Mouse (Mus musculus) forebrain, embryonic 10.5 days (tissue): ENCODE measurements around the gene Ahdc1. TPM values are rescaled to one million over a fixed set of nuclear protein-coding genes. Genes with fewer than 3 reads are reported as not detected.
"Not testable (repeated sequence)": the region's sequence is repeated elsewhere in the genome, so short reads cannot be mapped to it uniquely, and the experiment has no call there.

Experiments
- DNase-seq: peaks from one replicate; pipeline ENCODE4 v3.0.0-alpha.2; 2017; ENCODE audit warnings: low spot score; ENCODE audit errors: extremely low spot score
- H3K27ac ChIP-seq: fragments of 300-500 bp; sonication (generic); 2 replicates; pipeline ENCODE4 v1.5.1; 2016; ENCODE audit warnings: mild to moderate bottlenecking
- H3K27me3 ChIP-seq: fragments of 300-500 bp; sonication (generic); 2 replicates; pipeline ENCODE4 v1.6.1; 2016; ENCODE audit warnings: mild to moderate bottlenecking; ENCODE audit not compliant: poor library complexity, severe bottlenecking
- H3K36me3 ChIP-seq: fragments of 300-500 bp; sonication (generic); replicated peaks from 2 replicates; pipeline ENCODE4 v1.6.1; 2016; ENCODE audit warnings: mild to moderate bottlenecking, moderate library complexity
- H3K4me1 ChIP-seq: fragments of 300-500 bp; sonication (generic); 2 replicates; pipeline ENCODE4 v1.6.1; 2016
- H3K4me3 ChIP-seq: fragments of 300-500 bp; sonication (generic); 2 replicates; pipeline ENCODE4 v1.5.1; 2016; ENCODE audit warnings: mild to moderate bottlenecking, moderate library complexity
- H3K9me3 ChIP-seq: fragments of 300-500 bp; sonication (generic); 2 replicates; pipeline ENCODE4 v1.6.1; 2016; ENCODE audit warnings: mild to moderate bottlenecking, moderate library complexity
- WGBS: fragments of 180-500 bp; shearing (Covaris S2); methylation state at CpG from one replicate; pipeline ENCODE4 v1.1.7; 2016; 5-methylcytosine and 5-hydroxymethylcytosine counted together
- polyA plus RNA-seq: library from polyadenylated mRNA; unstranded; fragments of >200 nt; fragmentation: Nextera tagmentation; extraction: Ambion mirVana; gene quantifications from 2 replicates; pipeline ENCODE4 v1.2.1, GENCODE M21; 2016

Gene Ahdc1
- polyA plus RNA-seq, 1 experiment from 2014 or later: 5.8 TPM

- no peak for DNase-seq
- peaks cover 73% of the 10 kb centered on the region for H3K4me1 ChIP-seq
- H3K27ac ChIP-seq: peak overlapping the region; percentile 53; the same call in 1 of the 2 replicates
- no peaks in the 10 kb centered on the region for H3K36me3 ChIP-seq
- WGBS: 52% methylated on average over 8 of the region's 8 CpGs
- no peaks in the 10 kb centered on the region for H3K9me3 ChIP-seq
- H3K27me3 ChIP-seq: peaks cover 79% of the 10 kb centered on the region
- H3K4me3 ChIP-seq: no peak overlapping the region
Measured at GRCm38 (mm10) chr4:133087835-133088234, 76.8 kb downstream of the Ahdc1 start.

GRCm38 (mm10) chr4:133089319-133089718, 78.3 kb downstream of the Ahdc1 start:
- H3K27ac ChIP-seq: no peak overlapping the region
- no peak for DNase-seq
- H3K27me3 ChIP-seq: peaks cover 86% of the 10 kb centered on the region
- H3K9me3 ChIP-seq: no peaks in the 10 kb centered on the region
- 95% methylated on average over 9 of the region's 9 CpGs for WGBS
- peaks cover 79% of the 10 kb centered on the region for H3K4me1 ChIP-seq
- no peak overlapping the region for H3K4me3 ChIP-seq
- H3K36me3 ChIP-seq: no peaks in the 10 kb centered on the region

GRCm38 (mm10) chr4:133089802-133090201, 78.7 kb downstream of the Ahdc1 start:
- Histone ChIP-seq H3K9me3 (no peaks in the 10 kb centered on the region), H3K4me1 (peaks cover 79% of the 10 kb centered on the region), H3K36me3 (no peaks in the 10 kb centered on the region), H3K27me3 (peaks cover 86% of the 10 kb centered on the region), H3K27ac (peak overlapping the region; percentile 77), H3K4me3 (no peak overlapping the region)
- 75% methylated on average over 4 of the region's 4 CpGs for WGBS
- no peak for DNase-seq

DNA sequence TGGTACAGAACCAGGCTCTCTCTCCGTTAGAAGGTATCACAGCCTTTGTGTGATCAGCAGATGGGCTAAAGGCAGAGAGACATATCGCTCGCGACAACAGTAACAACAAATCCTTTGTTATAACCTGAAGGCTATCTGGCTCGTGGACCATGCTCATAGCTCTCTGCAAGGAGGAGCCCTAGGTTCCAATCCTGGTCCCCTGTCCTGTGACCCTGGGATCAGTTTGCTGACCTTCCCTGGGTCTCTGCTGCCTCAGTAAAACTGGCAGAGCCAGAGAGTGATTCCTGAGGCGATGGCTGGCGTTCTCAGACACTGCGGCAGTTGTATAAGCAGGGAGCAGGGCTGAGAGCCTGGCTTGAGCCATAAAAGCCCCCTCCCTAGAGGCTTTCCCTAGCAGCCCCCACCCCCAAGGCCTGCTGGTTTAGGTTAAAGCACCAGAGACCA, 79.2 kb downstream of the Ahdc1 start:
- peaks cover 86% of the 10 kb centered on the region for H3K27me3 ChIP-seq
- 39% methylated on average over 8 of the region's 8 CpGs for WGBS

DNA sequence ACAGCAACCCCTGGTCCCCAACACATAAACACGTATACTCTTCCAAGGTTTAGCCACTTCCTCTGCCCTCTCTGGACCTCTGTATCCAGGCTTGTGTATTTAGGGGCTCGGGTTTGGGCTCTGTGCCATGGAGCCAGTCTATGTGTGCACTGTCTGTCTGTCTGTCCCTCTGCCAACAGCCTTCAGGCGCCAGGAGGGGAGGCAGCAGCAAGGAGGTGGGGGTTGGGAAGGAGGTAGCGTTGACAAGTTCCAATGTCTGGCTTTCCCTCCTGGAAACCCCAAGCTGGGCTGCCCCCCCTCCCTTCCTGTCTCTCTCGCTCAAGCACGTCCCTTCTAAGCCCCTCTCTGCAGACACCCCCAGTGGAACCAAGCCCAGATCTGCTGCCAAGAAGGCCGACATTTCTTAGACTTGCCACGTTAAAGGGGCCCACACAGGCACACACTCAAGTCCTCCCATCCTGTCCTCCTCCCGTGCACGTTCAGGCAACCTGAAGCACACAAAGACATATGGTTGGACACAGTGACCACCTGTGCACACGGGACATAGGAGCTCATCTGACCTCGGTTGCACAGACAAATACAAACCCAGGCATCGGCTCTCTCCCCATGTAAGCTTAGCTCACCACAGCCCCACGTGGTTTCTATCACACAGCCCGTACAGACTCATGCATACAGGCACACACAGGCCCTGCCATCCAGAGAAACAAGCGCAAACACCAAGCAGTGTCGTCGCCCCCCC, 79.8 kb downstream of the Ahdc1 start:
- Histone ChIP-seq H3K36me3 (no peaks in the 10 kb centered on the region), H3K27ac (peak overlapping the region; percentile 77), H3K4me3 (no peak overlapping the region), H3K27me3 (peaks cover 84% of the 10 kb centered on the region), H3K9me3 (no peaks in the 10 kb centered on the region), H3K4me1 (peaks cover 79% of the 10 kb centered on the region)
- 48% methylated on average over 18 of the region's 18 CpGs for WGBS
- DNase-seq: no peak

More for the DNA sequence above, 79.2 kb downstream of the Ahdc1 start:
- Histone ChIP-seq H3K9me3 (no peaks in the 10 kb centered on the region), H3K4me1 (peaks cover 79% of the 10 kb centered on the region), H3K36me3 (no peaks in the 10 kb centered on the region), H3K4me3 (no peak overlapping the region), H3K27ac (peak overlapping the region; percentile 77)
- DNase-seq: no peak

DNA sequence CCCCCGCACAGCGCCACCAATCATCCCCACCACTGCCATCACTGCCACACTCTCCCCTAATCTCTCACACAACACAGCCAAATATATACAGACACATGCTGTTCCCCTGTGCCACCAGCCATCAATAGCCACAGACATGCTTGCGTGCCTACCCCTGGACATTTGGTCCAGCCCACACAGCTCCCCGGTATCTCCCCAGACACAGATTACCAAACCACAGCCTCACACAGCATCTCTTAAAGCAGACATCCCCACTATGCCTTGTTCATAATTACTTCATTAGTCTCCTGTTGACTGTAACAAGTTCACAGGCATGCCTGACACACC, 80.4 kb downstream of the Ahdc1 start:
- no peak overlapping the region for H3K4me3 ChIP-seq
- H3K27me3 ChIP-seq: peaks cover 79% of the 10 kb centered on the region
- no peaks in the 10 kb centered on the region for H3K9me3 ChIP-seq
- H3K4me1 ChIP-seq: peaks cover 73% of the 10 kb centered on the region
- 85% methylated on average over 4 of the region's 4 CpGs for WGBS
- DNase-seq: no peak
- peak overlapping the region; percentile 77; the same call in 1 of the 2 replicates for H3K27ac ChIP-seq
- H3K36me3 ChIP-seq: no peaks in the 10 kb centered on the region

DNA sequence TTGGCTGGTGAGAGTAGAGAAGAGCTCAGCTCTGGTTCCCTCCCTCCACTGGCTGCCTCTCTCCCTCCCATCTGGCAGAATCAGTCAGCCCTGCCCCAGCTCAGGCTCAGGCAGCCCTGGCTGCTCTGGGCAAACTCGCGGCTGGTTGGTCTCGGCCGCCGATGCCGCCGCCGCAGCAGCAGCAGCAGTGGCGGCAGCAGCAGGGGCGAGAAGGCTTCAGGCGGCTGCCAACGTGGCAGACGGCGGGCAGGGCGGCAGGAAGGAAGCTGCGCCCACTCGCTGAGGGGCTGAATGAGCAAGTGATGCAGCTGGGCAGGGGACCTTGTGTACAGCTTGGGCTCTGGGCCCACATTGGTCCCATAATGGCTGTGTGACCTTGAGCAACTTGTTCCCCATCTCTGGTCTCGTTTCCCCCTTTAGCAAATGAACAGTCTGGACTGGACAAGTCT, 81.4 kb downstream of the Ahdc1 start:
- H3K4me1 ChIP-seq: peaks cover 67% of the 10 kb centered on the region

DNA sequence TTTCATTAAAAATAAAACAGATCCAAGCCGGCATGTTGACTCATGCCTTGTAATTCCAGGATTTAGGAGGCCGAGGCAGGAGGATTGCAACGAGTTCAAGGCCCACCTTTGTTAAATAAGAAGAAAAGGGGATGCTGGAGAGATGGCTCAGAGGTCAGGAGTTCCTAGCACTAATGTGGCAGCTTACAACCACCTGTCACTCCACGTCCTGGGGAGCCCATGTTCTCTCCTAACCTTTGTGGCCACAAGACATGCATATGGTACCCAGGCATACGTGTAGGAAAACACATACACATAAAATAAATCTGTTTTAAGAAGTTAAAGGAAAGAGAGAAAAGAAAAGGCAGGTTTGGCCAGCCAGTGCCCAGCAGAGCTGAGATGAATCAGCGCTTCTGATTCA, 82.0 kb downstream of the Ahdc1 start:
- H3K4me3 ChIP-seq: no peak overlapping the region
- H3K27ac ChIP-seq: peak overlapping the region; percentile 68
- H3K27me3 ChIP-seq: peaks cover 62% of the 10 kb centered on the region
- H3K9me3 ChIP-seq: no peaks in the 10 kb centered on the region
- no peak for DNase-seq
- H3K4me1 ChIP-seq: peaks cover 61% of the 10 kb centered on the region
- WGBS: 57% methylated on average over 6 of the region's 6 CpGs
- H3K36me3 ChIP-seq: no peaks in the 10 kb centered on the region

More for the DNA sequence above, 81.4 kb downstream of the Ahdc1 start:
- Histone ChIP-seq H3K36me3 (no peaks in the 10 kb centered on the region), H3K27ac (peak overlapping the region; percentile 81), H3K4me3 (peak overlapping the region; percentile 34), H3K9me3 (no peaks in the 10 kb centered on the region), H3K27me3 (peaks cover 68% of the 10 kb centered on the region)
- 6% methylated on average over 18 of the region's 18 CpGs for WGBS
- no peak for DNase-seq

DNA sequence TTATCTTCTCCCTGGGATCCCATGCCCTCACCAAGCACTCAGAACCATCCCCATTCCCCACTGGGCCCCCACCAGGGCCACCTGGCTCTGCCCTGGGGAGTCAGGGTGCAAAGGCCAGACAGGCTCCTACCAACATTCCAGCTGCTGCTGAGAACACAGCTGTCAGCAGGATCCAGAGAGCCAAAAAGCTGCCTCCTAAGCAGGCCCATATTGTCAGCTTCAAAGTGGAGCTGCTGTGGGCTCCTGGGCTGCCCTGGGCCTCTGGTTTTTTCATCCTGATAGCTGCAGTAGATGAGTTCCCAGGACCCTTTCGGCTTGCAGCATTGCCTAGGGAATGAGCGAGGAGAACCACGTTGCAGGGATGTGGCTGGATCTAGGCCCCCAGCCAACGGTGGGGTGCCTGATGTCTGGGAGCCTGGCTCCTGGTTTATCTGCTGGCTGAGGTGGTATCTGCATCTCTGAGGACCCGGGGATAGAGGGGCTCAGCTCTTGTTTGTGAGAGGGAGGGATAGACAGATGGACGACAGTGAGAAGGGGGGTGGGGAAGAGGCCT, 82.5 kb downstream of the Ahdc1 start:
- Histone ChIP-seq H3K36me3 (no peaks in the 10 kb centered on the region), H3K27me3 (peaks cover 62% of the 10 kb centered on the region), H3K27ac (peak overlapping the region; percentile 68), H3K4me3 (no peak overlapping the region), H3K9me3 (no peaks in the 10 kb centered on the region), H3K4me1 (peaks cover 60% of the 10 kb centered on the region)
- 25% methylated on average over 6 of the region's 6 CpGs for WGBS
- DNase-seq: no peak

- Histone ChIP-seq H3K9me3 (no peaks in the 10 kb centered on the region), H3K4me1 (peaks cover 60% of the 10 kb centered on the region), H3K27me3 (peaks cover 62% of the 10 kb centered on the region), H3K27ac (peak overlapping the region; percentile 68; the same call in 1 of the 2 replicates), H3K36me3 (no peaks in the 10 kb centered on the region), H3K4me3 (no peak overlapping the region)
- 33% methylated on average over 1 of the region's 1 CpGs for WGBS
- no peak for DNase-seq
Measured at GRCm38 (mm10) chr4:133094255-133094654, 83.2 kb downstream of the Ahdc1 start.

GRCm38 (mm10) chr4:133094936-133095733, 84.1 kb downstream of the Ahdc1 start:
- DNase-seq: peak; percentile 78
- 27% methylated on average over 16 of the region's 16 CpGs for WGBS
- peaks cover 55% of the 10 kb centered on the region for H3K27me3 ChIP-seq
- H3K36me3 ChIP-seq: no peaks in the 10 kb centered on the region
- H3K4me1 ChIP-seq: peaks cover 53% of the 10 kb centered on the region
- no peaks in the 10 kb centered on the region for H3K9me3 ChIP-seq
- H3K4me3 ChIP-seq: peak overlapping the region; percentile 41
- peak overlapping the region; percentile 86 for H3K27ac ChIP-seq

DNA sequence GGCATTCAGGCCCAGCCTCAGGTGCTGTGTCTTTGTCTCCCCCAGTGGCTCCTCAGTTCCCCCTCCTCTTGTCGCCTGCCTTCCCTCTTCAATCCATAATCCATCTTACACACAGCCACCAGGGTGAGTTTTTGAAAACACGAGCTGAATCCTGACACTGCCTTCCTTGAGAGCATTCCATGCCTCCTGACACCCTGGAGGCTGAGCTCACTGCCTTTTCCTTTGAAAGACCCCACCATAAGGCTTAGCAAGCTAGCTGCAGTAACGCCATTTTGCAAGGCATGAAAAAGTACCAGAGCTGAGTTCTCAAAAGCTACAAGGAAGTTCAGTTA, 84.6 kb downstream of the Ahdc1 start:
- peaks cover 47% of the 10 kb centered on the region for H3K4me1 ChIP-seq
- not testable (repeated sequence) for DNase-seq, H3K9me3 ChIP-seq, H3K36me3 ChIP-seq
- WGBS: 13% methylated on average over 3 of the region's 3 CpGs
- H3K27me3 ChIP-seq: peaks cover 50% of the 10 kb centered on the region
- H3K4me3 ChIP-seq: peak overlapping the region; percentile 41
- peak overlapping the region; percentile 86 for H3K27ac ChIP-seq

DNA sequence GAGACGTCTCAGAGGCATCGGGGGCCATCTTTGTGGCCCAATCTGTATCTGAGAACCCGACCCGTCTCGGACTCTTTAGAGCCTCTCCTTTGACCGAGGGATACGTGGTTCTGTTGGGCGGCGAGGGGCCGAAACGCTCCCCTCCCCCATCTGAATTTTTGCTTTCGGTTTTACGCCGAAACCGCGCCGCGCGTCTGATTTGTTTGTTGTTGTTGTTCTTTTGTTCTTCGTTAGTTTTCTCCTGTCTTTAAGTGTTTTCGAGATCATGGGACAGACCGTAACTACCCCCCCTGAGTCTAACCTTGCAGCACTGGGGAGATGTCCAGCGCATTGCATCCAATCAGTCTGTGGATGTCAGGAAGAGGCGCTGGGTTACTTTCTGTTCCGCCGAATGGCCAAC, 85.6 kb downstream of the Ahdc1 start:
- H3K4me3 ChIP-seq: peak overlapping the region; percentile 43
- 0% methylated on average over 15 of the region's 26 CpGs for WGBS
- H3K36me3 ChIP-seq: not testable (repeated sequence)

More for the DNA sequence above, 85.6 kb downstream of the Ahdc1 start:
- Histone ChIP-seq H3K4me1 (peaks cover 38% of the 10 kb centered on the region), H3K27me3 (peaks cover 40% of the 10 kb centered on the region)
- DNase-seq, H3K27ac ChIP-seq, H3K9me3 ChIP-seq: not testable (repeated sequence)
